Mouse (Mus musculus) gastrocnemius, adult 2 months (tissue): ENCODE results near the gene Coil. TPM values are rescaled to one million over a fixed set of nuclear protein-coding genes. Genes with fewer than 3 reads are reported as not detected.
A peak's percentile ranks its signal among the peaks of the same experiment; 100 is the strongest.

Experiments used
- DNase-seq: peaks from one replicate; pipeline ENCODE4 v3.0.0; 2022
- H3K27ac ChIP-seq: fragments of 200-600 bp; 2 replicates; pipeline ENCODE4 v1.8.1; 2022; ENCODE audit warnings: mild to moderate bottlenecking
- H3K4me3 ChIP-seq: fragments of 200-600 bp; 2 replicates; pipeline ENCODE4 v1.8.1; 2022; ENCODE audit warnings: mild to moderate bottlenecking, moderate library complexity
- CTCF ChIP-seq: fragments of 200-600 bp; IDR thresholded peaks from 2 replicates; pipeline ENCODE4 v1.8.1; 2022; ENCODE audit warnings: antibody characterized with exemption, mild to moderate bottlenecking, moderate library complexity
- intact Hi-C: fragments of 180-260 bp; cut with DNase I; formaldehyde crosslinking; loops from one replicate; pipeline ENCODE4 v1.15.1; 2025
- total RNA-seq, 2 experiments: library from RNA; stranded (reverse); gene quantifications; 2 replicates each; pipeline ENCODE4 v1.2.3; 2021

Coil gene
- total RNA-seq, 2 experiments from 2014 or later, result 3.8 to 4.6 TPM

DNA sequence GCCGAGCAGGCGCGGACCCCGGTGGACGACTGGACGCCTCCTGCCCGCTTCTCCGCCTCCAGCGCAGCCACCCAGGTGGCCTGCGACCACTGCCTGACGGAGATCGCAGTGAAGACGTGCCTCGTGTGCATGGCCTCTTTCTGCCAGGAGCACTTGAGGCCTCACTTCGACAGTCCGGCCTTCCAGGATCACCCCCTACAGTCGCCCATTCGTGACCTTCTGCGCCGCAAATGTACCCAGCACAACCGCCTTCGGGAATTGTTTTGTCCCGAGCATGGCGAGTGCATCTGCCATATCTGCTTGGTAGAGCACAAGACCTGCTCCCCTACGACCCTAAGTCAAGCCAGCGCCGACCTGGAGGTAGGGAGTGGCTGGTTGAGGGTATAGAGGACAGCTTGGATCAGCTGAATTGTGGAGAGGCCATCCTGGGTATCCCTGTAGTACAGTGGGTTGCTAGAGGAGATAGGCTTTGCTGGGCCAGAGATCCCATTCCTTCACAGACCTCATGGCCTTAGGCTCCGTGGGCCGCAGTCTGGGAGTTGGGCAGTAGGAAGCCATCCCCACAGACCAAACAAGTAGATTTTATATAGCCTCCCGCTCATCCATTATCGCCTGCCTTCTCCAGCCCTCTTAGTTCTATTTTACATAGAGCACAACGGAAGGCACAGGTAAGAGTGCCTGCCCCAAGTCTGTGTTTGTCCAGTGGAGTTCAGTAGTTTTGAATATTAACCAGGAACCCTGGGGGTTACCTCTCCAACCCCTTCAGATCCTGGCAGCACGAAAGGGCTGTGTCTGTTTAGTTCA is 29.9 kb downstream of the Coil start:
- DNase-seq, result no peak
- intact Hi-C loops, result no loop called here
- TF ChIP-seq CTCF, result no peak

DNA sequence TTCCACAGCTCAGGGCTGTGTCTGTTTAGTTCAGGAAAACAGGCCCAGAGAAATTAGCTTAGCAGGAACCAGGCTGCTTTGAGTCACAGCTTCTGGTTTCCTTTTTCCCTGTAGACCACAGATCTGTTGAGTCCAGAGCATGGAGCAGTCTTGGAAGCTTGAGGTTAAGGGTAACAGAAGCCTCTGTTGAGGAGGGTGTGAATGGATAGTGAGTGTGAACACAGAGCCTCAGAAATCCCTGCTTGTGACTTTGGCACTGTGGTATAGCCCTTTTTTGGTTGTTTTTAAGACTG is 30.4 kb downstream of the Coil start:
- intact Hi-C loops, result no loop called here
- Histone ChIP-seq H3K4me3 (peak overlapping the region; percentile 73), H3K27ac (peak overlapping the region; percentile 88)

More for the DNA sequence above, 29.9 kb downstream of the Coil start:
- Histone ChIP-seq H3K27ac (peak overlapping the region; percentile 88), H3K4me3 (peak overlapping the region; percentile 73)

DNA sequence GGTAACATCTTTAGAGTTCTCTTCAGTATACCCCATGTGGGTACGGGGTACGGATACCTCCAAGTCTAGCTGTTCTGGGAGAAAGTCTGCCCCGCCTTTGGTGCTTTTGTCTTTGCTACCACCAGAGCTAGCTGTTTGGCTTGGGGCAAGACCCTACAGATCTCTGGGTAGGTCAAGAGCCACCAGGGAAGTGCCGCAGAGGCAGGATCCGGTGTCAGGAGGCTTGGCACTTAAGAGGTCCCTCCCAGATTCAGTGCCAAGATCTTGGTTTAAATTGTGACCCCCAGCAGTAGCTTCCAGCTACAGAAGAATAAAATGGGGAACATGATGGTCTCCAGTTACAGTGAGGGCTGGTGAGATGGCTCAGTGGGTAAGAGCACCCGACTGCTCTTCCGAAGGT is 31.5 kb downstream of the Coil start:
- intact Hi-C loops, result no loop called here
- H3K4me3 ChIP-seq, result peak overlapping the region; percentile 73

More for the DNA sequence above, 30.4 kb downstream of the Coil start:
- no peak for TF ChIP-seq CTCF
- no peak for DNase-seq

DNA sequence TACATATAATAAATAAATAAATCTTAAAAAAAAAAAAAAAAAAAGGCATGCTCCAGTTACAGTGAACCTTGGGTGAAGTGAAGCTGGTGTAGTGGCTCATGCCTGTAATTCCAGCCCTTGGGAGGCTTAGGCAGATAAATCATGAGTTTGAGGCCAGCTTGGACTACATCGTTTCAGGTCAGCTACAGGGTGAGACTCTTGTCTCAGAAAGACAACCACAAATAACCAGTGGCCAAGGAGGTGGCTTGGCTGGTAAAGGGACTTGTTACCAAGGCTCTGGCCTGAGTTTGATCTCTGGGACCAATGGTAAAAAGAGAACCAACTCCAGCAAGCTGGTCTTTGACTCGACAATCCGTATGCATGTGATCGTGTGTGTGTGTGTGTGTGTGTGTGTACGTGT is 32.0 kb downstream of the Coil start:
- TF ChIP-seq CTCF, result no peak
- peak overlapping the region; percentile 73 for H3K27ac ChIP-seq
- peak overlapping the region; percentile 73 for H3K4me3 ChIP-seq
- intact Hi-C loops, result no loop called here
- no peak for DNase-seq

More for the DNA sequence above, 31.5 kb downstream of the Coil start:
- no peak for DNase-seq
- no peak for TF ChIP-seq CTCF
- peak overlapping the region; percentile 88 for H3K27ac ChIP-seq

DNA sequence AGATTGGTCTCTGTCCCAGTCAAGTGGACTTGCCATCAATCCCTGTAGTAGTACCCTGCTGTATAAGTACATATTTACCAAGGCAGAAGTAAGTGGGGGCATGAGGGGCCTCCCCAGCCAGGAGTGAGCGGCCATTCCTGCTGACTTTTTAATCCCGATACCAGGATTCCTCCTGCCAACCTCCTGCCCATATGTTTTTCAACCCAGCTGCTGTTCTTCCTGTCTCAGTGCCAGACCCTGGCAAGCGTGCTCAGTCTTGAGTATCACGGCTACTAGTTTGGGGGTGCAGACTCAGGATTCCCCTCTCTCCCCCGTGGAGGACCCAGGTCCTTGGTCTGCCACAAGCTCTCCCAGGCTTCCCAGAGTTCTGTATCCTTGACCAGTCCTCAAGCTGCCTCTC is 32.6 kb downstream of the Coil start:
- peak; percentile 43 for DNase-seq
- Histone ChIP-seq H3K27ac (peak overlapping the region; percentile 73), H3K4me3 (peak overlapping the region; percentile 73)
- TF ChIP-seq CTCF, result no peak
- intact Hi-C loops, result no loop called here

DNA sequence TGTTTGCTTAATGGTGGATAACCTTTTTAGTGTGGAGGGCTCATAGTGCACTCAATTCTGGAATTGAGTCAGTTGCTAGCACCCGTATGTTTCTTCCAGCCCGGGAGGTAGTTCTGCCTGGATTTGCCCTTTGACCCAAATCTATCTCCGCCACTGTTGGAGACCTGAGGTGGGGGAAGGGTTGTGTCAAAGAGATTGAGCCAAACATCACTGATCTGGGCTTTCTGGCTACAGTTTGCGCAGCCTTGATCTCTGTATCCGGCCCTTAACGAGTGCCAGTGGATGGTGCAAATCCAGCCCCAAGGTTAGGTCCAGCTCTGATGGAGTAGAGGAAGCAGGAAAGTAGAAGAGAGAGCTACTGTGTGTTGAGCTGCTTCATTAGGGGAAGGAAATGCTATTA is 33.0 kb downstream of the Coil start:
- H3K27ac ChIP-seq, result peak overlapping the region; percentile 73
- TF ChIP-seq CTCF, result no peak
- H3K4me3 ChIP-seq, result peak overlapping the region; percentile 73
- no peak for DNase-seq
- intact Hi-C loops, result no loop called here

DNA sequence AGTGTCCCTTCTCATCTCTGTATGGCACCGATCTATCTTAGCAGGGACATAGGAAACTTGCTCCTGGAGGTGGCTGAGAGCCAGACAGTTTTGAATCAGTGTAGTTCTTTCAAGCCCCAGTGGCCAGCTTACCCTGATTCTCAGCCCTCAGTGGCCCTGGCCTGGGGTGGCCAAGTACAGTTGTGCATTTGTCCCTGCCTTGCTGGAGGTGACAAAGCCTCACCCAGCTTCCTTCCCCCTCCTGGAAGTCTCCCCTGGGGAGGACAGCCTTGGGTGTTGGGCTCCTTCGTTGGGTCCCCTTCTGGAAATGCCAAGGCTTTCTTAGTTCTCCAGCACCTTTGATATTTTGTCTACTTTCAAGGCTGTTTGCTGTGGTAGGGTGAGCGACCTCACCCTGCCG is 33.7 kb downstream of the Coil start:
- TF ChIP-seq CTCF, result no peak
- peak; percentile 37 for DNase-seq
- intact Hi-C loops, result no loop called here
- H3K27ac ChIP-seq, result peak overlapping the region; percentile 73
- H3K4me3 ChIP-seq, result peak overlapping the region; percentile 73

DNA sequence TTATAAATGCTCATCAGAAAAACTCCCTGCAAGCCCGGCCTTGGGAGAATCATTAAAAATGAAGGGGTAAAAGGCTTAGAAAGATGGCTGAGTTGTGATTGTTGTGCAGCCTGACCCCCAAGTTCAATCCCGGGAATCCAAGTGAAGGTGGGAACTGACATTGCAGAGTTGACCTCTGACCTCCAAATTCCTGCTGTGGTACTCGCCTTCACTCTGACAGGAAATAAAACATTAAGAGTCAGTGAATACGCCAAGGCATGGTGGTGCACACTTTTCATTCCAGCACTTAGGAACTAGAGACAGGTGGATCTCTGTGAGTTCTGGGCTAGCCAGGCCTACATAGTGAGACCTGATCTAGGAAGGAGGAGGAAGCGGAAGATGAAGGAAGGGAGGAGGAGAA is 35.4 kb downstream of the Coil start:
- intact Hi-C loops, result no loop called here
- DNase-seq, result no peak
- no peak for TF ChIP-seq CTCF
- Histone ChIP-seq H3K4me3 (no peak overlapping the region), H3K27ac (no peak overlapping the region)

DNA sequence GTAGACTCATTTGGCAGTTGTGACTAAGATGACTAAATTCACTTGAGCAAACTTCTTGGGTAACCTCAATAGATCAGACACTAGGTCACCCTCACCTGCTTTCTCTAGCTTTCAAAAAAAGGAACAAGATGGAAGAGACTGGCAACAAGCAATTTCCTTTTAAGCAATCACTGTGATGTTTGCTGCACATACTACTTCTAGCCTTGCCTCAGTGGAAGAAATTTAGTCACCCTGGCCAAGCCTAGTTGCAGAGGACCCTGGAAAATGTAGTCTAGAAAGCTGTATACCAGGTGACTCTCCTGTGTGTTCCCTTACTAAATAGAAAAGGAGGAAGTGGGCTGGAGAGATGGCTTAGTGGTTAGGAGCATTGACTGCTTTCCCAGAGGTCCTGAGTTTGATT is 36.4 kb downstream of the Coil start:
- no peak for TF ChIP-seq CTCF
- H3K27ac ChIP-seq, result no peak overlapping the region
- intact Hi-C loops, result no loop called here
- DNase-seq, result no peak
- H3K4me3 ChIP-seq, result no peak overlapping the region

DNA sequence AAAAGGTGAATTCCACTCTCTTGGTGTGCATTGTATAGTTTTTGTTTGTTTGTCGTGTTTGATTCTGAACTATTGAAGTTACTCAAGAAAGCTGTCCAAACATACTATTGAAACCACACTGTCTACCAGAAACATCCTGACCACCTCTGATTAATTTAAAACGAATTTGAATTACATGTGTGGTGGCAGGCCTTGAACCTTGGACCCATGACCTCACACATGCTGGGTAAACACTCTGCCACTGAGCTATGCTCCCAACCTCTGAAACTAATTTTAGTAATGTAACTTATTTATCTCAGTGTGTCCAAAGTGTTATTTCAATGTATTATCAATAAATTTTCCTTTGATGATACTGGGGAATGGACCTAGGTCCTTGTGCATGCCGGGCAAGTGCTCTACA is 37.5 kb downstream of the Coil start:
- H3K27ac ChIP-seq, result no peak overlapping the region
- no peak for DNase-seq
- TF ChIP-seq CTCF, result no peak
- intact Hi-C loops, result no loop called here
- no peak overlapping the region for H3K4me3 ChIP-seq

DNA sequence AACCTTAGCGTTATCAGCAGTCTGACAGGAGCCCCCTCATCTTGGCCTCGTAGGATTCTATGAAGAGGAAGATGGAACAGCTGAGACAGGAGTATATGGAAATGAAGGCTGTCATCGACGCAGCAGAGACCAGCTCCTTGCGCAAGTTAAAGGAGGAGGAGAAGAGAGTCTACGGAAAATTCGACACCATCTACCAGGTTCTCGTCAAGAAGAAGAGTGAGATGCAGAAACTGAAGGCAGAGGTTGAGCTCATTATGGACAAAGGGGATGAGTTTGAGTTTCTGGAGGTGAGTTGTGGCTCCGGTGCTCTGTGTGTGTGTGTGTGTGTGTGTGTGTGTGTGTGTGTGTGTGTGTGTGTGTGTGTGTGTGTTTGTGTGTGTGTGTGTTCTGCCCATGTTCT is 39.0 kb downstream of the Coil start:
- Histone ChIP-seq H3K27ac (no peak overlapping the region), H3K4me3 (no peak overlapping the region)
- TF ChIP-seq CTCF, result no peak
- DNase-seq, result no peak
- intact Hi-C loops, result no loop called here

DNA sequence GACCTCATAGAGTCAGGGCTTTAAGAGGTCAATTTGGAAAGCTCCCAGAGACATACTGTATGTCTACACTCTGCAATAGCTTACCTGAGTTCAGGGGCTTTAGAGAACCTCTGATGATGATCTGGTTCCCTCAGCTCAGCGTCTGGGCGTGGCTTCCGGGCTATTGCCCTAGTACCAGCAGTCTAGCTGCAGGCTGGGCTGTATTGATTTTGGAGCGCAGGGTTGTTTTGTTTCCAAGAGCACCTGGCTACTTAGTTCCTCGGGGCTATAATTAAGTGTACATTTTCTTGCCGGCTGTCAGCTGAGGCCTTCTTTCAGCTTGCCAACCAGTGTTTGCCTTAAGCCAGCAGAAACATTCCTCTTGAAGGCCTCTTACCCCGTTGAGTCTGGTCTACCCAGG is 39.4 kb downstream of the Coil start:
- TF ChIP-seq CTCF, result no peak
- no peak overlapping the region for H3K27ac ChIP-seq
- intact Hi-C loops, result no loop called here

DNA sequence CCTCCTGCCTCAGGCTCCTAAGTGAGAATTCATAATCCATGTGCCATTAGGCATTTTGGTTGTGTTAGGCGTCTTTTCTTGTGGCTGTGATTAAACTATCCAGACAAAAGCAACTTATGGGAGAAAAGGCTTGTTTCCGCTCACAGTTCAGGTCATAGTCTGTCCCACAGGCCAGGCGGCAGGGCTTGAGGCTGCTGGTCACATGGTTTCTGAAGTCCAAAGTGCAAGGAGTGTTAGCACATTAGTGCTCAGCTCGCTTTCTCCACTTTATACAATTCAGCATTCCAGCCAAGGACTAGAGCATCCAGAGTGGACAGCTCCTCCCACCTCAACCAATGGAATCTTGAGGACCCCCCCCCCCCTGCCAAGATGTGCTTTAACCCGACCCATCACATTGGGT is 42.2 kb downstream of the Coil start:
- no peak for TF ChIP-seq CTCF
- no peak for DNase-seq
- Histone ChIP-seq H3K27ac (no peak overlapping the region), H3K4me3 (no peak overlapping the region)
- intact Hi-C loops, result no loop called here

More for the DNA sequence above, 39.4 kb downstream of the Coil start:
- DNase-seq, result no peak
- no peak overlapping the region for H3K4me3 ChIP-seq

DNA sequence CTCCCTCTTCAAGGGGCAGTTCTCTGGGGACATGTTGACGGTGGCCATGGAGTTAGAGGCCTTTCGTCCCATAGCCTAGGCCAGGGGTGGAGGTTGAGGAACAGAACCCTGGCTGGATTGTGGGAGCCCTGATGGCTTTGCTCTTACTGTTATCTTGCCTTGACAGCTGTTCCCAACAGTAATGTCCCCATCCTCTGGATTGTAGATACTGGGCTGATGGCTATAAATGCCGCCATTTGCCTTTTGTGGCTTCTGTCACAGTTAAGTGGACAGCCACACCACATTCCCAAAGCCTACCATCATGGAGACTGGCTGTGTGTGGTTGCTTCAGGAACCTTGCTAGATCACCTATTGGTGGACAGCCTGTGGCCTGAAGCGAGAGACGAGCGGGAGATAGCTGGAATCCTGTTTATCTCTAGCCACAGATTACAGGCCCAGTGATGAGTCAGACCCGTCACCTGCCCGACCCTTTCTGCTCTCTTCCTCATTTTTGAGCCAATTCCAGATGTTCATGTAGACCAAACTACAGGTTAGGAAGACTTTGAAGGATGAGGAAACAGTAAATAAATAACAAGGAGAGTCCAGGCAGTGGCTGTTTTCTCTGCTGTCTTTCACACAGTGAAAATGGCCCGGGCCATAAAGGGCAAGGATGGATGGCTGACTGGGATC is 47.6 kb downstream of the Coil start:
- H3K4me3 ChIP-seq, result no peak overlapping the region
- intact Hi-C loops, result no loop called here
- no peak for DNase-seq
- TF ChIP-seq CTCF, result no peak
- no peak overlapping the region for H3K27ac ChIP-seq
